Mouse (Mus musculus): Measurements from ENCODE around the gene Syt17. TPM values are rescaled to one million over a fixed set of nuclear protein-coding genes. Genes with fewer than 3 reads are reported as not detected.
"Not testable (repeated sequence)": the region's sequence is repeated elsewhere in the genome, so short reads cannot be mapped to it uniquely, and the experiment has no call there.

The Syt17 gene
- polyA plus RNA-seq, 1 experiment from 2014 or later: 11.6 TPM

- Histone ChIP-seq H3K36me3 (no peaks in the 10 kb centered on the region), H3K9me3 (replicated peaks) (no peaks in the 10 kb centered on the region), H3K4me2 (no peak overlapping the region), H3K4me3 (replicated peaks) (no peak overlapping the region), H3K27ac (peak overlapping the region; percentile 82), H3K27me3 (no peaks in the 10 kb centered on the region), H3K4me1 (peaks cover 28% of the 10 kb centered on the region), H3K9ac (no peak overlapping the region)
- ATAC-seq (replicated peaks; ENCODE audit: low FRiP score): peak; percentile 61
- WGBS: 64% methylated on average over 6 of the region's 6 CpGs
Observed at GRCm38 (mm10) chr7:118363587-118364233, 84.3 kb downstream of the Syt17 start.

GRCm38 (mm10) chr7:118362931-118363330, 85.1 kb downstream of the Syt17 start:
- Histone ChIP-seq H3K27ac (peak overlapping the region; percentile 74), H3K36me3 (no peaks in the 10 kb centered on the region), H3K4me1 (peaks cover 28% of the 10 kb centered on the region), H3K9ac (no peak overlapping the region), H3K27me3 (no peaks in the 10 kb centered on the region), H3K4me2 (no peak overlapping the region), H3K4me3 (replicated peaks) (no peak overlapping the region), H3K9me3 (replicated peaks) (no peaks in the 10 kb centered on the region)
- no peak for ATAC-seq (replicated peaks; ENCODE audit: low FRiP score)
- WGBS: 65% methylated on average over 1 of the region's 1 CpGs

GRCm38 (mm10) chr7:118362258-118362657, 85.8 kb downstream of the Syt17 start:
- no peaks in the 10 kb centered on the region for H3K9me3 ChIP-seq (replicated peaks)
- H3K4me2 ChIP-seq: no peak overlapping the region
- H3K36me3 ChIP-seq: no peaks in the 10 kb centered on the region
- ATAC-seq (replicated peaks; ENCODE audit: low FRiP score): no peak
- H3K4me1 ChIP-seq: peaks cover 28% of the 10 kb centered on the region
- no peak overlapping the region for H3K4me3 ChIP-seq (replicated peaks)
- H3K27me3 ChIP-seq: no peaks in the 10 kb centered on the region
- H3K27ac ChIP-seq: peak overlapping the region; percentile 74; the same call in 1 of the 2 replicates
- 53% methylated on average over 3 of the region's 3 CpGs for WGBS
- H3K9ac ChIP-seq: no peak overlapping the region

DNA sequence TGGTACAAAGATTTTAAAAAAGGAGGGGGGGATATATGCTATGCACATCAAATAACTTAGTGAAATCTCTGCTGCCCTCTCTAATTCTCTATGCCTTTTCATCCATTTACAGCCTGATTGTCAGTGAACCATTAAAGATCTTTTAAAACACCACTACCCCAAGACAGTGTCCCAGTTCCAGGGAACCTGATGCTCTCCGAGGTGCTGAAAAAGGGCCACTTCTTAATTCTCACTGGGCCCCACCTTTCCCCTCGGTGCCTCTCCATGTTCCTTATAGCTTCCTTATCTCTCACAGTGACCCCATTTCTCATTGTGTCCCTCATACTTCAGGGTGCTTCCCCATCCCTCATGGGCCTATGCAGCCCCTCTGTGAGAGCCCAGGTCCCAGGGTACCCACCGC, 89.0 kb downstream of the Syt17 start:
- Histone ChIP-seq H3K4me1 (peaks cover 13% of the 10 kb centered on the region), H3K36me3 (no peaks in the 10 kb centered on the region), H3K27me3 (no peaks in the 10 kb centered on the region), H3K27ac (no peak overlapping the region), H3K9me3 (replicated peaks) (no peaks in the 10 kb centered on the region), H3K4me3 (replicated peaks) (no peak overlapping the region), H3K9ac (no peak overlapping the region), H3K4me2 (no peak overlapping the region)
- no peak for ATAC-seq (replicated peaks; ENCODE audit: low FRiP score)
- 47% methylated on average over 3 of the region's 3 CpGs for WGBS

GRCm38 (mm10) chr7:118356410-118357005, 91.5 kb downstream of the Syt17 start:
- not testable (repeated sequence) for H3K9me3 ChIP-seq (replicated peaks); H3K4me2 ChIP-seq; H3K9ac ChIP-seq; H3K4me3 ChIP-seq (replicated peaks); H3K27ac ChIP-seq; ATAC-seq (replicated peaks; ENCODE audit: low FRiP score); H3K4me1 ChIP-seq; H3K27me3 ChIP-seq; H3K36me3 ChIP-seq
- 88% methylated on average over 8 of the region's 8 CpGs for WGBS

- H3K4me3 ChIP-seq (replicated peaks): no peak overlapping the region
- no peak for ATAC-seq (replicated peaks; ENCODE audit: low FRiP score)
- H3K27me3 ChIP-seq: no peaks in the 10 kb centered on the region
- H3K9ac ChIP-seq: no peak overlapping the region
- no peak overlapping the region for H3K27ac ChIP-seq
- no peaks in the 10 kb centered on the region for H3K9me3 ChIP-seq (replicated peaks)
- WGBS: 70% methylated on average over 2 of the region's 2 CpGs
- no peaks in the 10 kb centered on the region for H3K4me1 ChIP-seq
- H3K36me3 ChIP-seq: no peaks in the 10 kb centered on the region
- H3K4me2 ChIP-seq: no peak overlapping the region
Observed at GRCm38 (mm10) chr7:118350840-118351239, 97.2 kb downstream of the Syt17 start.

DNA sequence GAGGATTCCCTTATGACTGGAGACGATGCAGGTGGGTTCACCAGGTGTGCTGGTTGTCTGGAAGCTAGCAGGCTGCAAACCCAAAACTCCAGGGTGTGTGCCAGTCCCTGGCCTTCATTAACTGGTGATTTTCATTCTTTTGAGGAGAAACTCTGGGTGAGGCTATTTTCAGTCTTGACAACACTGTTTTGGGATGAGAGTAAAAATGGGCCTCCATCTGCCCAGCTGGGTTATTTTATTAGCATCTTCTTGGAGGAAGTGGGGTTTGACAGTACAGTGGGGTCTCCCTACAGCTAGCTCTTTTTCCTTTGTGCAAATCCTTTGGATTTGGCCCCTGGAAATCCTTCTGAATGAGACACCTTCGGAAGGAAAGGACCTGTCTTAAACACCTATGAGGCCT, 101.1 kb downstream of the Syt17 start:
- H3K4me2 ChIP-seq: no peak overlapping the region
- H3K9me3 ChIP-seq (replicated peaks): no peaks in the 10 kb centered on the region
- no peak overlapping the region for H3K9ac ChIP-seq
- no peaks in the 10 kb centered on the region for H3K27me3 ChIP-seq
- ATAC-seq (replicated peaks; ENCODE audit: low FRiP score): no peak
- no peaks in the 10 kb centered on the region for H3K36me3 ChIP-seq
- WGBS: 76% methylated on average over 2 of the region's 2 CpGs
- no peak overlapping the region for H3K27ac ChIP-seq
- no peak overlapping the region for H3K4me3 ChIP-seq (replicated peaks)
- no peaks in the 10 kb centered on the region for H3K4me1 ChIP-seq

- ATAC-seq (replicated peaks; ENCODE audit: low FRiP score): no peak
- no peaks in the 10 kb centered on the region for H3K4me1 ChIP-seq
- H3K9ac ChIP-seq: no peak overlapping the region
- H3K27ac ChIP-seq: no peak overlapping the region
- H3K27me3 ChIP-seq: no peaks in the 10 kb centered on the region
- H3K4me2 ChIP-seq: no peak overlapping the region
- no peaks in the 10 kb centered on the region for H3K9me3 ChIP-seq (replicated peaks)
- 39% methylated on average over 2 of the region's 2 CpGs for WGBS
- H3K36me3 ChIP-seq: no peaks in the 10 kb centered on the region
- H3K4me3 ChIP-seq (replicated peaks): no peak overlapping the region
Observed at GRCm38 (mm10) chr7:118346432-118346831, 101.6 kb downstream of the Syt17 start.

DNA sequence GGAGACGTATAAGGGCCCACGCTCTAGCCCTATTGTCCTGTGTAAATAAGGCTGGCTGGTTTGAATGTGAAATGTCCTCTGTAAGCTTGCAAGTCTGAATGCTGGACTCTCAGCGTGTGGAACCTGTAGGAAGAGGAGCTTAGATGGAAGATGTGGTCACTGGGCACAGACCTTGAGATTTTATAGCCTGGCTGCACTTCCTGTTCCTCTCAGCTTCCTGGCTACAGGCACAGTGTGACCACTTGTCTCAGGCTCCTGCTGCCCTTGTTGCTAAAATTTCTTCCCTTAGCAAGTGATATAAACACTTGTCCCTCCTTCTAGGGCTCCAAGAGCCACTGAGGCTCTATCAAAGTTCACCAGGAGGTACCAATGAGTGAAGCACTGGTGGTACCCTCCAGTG, 102.6 kb downstream of the Syt17 start:
- H3K27me3 ChIP-seq: no peaks in the 10 kb centered on the region
- H3K27ac ChIP-seq: no peak overlapping the region
- no peak for ATAC-seq (replicated peaks; ENCODE audit: low FRiP score)
- H3K36me3 ChIP-seq: no peaks in the 10 kb centered on the region
- H3K4me3 ChIP-seq (replicated peaks): no peak overlapping the region
- no peaks in the 10 kb centered on the region for H3K4me1 ChIP-seq
- H3K4me2 ChIP-seq: no peak overlapping the region
- no peaks in the 10 kb centered on the region for H3K9me3 ChIP-seq (replicated peaks)
- 78% methylated on average over 3 of the region's 3 CpGs for WGBS
- no peak overlapping the region for H3K9ac ChIP-seq

DNA sequence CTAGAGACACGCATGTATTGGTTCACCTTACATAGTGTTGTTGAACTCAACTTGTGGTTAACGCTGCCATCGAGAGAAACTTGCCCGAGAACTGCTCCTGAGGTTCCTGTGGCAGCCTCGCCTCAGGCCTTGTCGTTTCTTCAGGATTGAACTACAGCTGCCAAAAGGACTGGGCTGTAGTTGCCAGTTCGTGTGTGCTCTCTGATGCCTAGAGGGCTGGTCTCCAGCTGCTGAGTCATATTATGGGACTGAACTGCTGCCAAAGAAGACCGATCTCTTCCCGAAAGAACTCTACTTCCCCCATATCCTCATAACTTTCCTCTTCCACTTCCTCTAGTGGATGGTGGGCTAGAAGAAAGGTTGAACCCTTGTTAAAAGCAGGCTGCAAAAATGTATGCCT, 103.3 kb downstream of the Syt17 start:
- Histone ChIP-seq H3K36me3 (no peaks in the 10 kb centered on the region), H3K9ac (no peak overlapping the region), H3K9me3 (replicated peaks) (no peaks in the 10 kb centered on the region), H3K4me1 (no peaks in the 10 kb centered on the region), H3K27ac (no peak overlapping the region), H3K27me3 (no peaks in the 10 kb centered on the region), H3K4me3 (replicated peaks) (no peak overlapping the region), H3K4me2 (no peak overlapping the region)
- WGBS: 76% methylated on average over 9 of the region's 9 CpGs
- no peak for ATAC-seq (replicated peaks; ENCODE audit: low FRiP score)

Other genes starting within 250 kb of the Syt17 start
- 17.3 and 19.0 TPM in 2 replicates for gene Smg1, start 204.6 kb downstream of the Syt17 start, polyA plus RNA-seq (2015; fragmentation: Nextera tagmentation; extraction: Ambion mirVana)
- 4.6 and 5.1 TPM in 2 replicates for gene Itpripl2, start 43.8 kb upstream of the Syt17 start, polyA plus RNA-seq (2015; fragmentation: Nextera tagmentation; extraction: Ambion mirVana)
- 136 and 137 TPM in 2 replicates for gene Coq7, start 85.1 kb upstream of the Syt17 start, polyA plus RNA-seq (2015; fragmentation: Nextera tagmentation; extraction: Ambion mirVana)
- 1.9 and 2.3 TPM in 2 replicates for gene Tmc7, start 136.5 kb upstream of the Syt17 start, polyA plus RNA-seq (2015; fragmentation: Nextera tagmentation; extraction: Ambion mirVana)
- 0.13 and 0.37 TPM in 2 replicates for gene Tmc5, start 149.1 kb upstream of the Syt17 start, polyA plus RNA-seq (2015; fragmentation: Nextera tagmentation; extraction: Ambion mirVana)

Data from kidney, embryonic 15.5 days (tissue).